9 mouse cellular contexts compared by ENCODE assay signal in the genomic region with DNA sequence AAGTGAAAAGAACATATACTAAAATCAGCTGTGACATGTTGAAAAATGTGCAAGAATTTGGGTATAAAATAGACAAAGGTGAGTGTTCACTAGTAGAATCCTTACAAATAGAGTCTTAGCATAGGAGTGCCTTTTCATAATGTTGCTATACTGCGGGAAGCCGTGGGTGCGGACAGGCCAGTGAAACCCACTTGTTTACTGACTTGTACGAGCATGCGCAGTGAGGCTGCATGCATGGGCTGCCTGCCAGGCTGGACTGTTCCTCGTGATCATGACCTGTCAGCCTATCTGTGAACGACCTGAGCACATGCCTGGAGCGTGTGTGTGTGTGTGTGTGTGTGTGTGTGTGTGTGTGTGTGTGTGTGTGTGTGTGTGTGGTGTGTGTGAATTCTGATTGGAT. TPM values are rescaled to one million over a fixed set of nuclear protein-coding genes. Genes with fewer than 3 reads are reported as not detected.
DNase-seq lines count a peak whose midpoint lies in the region; ATAC-seq and TF ChIP-seq lines count a peak whose summit lies in the region.
"Not testable (repeated sequence)": the region's sequence is repeated elsewhere in the genome, so short reads cannot be mapped to it uniquely, and the experiment has no call there.
"Had no signal": no experiment of that assay in that cellular context is flagged by ENCODE, and none has a peak within 500 bp of the region (broad histone marks: within the 10 kb centered on the region; RNA-seq: fewer than 3 reads in every experiment).

No protein-coding gene starts in this region.

- intact Hi-C loops in heart, postnatal 14 days (cut with DNase I): not testable (repeated sequence)

- 68% methylated on average over 8 of the region's 8 CpGs for WGBS in liver, adult 2 months

- H3K27ac ChIP-seq in liver, adult 2 months (replicated peaks; ENCODE audit: insufficient read depth, low read depth, low read length): not testable (repeated sequence)

- ATAC-seq in common myeloid progenitor, adult 5-6 weeks (replicated peaks; ENCODE audit: low read depth, poor library complexity, severe bottlenecking): peak; percentile 69; the same call in 1 of the 2 replicates

- not testable (repeated sequence) for H3K79me2 ChIP-seq in liver, adult 2 months (ENCODE audit: control insufficient read depth, insufficient read depth, low read length)

- peak; percentile 20 for DNase-seq in adrenal gland, adult 2 months
- peak; percentile 10 to 21 for DNase-seq in heart, postnatal 14 days
- peak; percentile 24 for DNase-seq in kidney, postnatal 10 days
- DNase-seq in liver, adult 2 months (ENCODE audit: extremely low read depth, low read depth, low spot score): peak; percentile 4
- peak; percentile 55 for DNase-seq in lung, postnatal 14 days
- peak; percentile 41 for DNase-seq in testis, postnatal 10 days (ENCODE audit: low spot score)

- H3K9ac ChIP-seq in liver, adult 2 months (ENCODE audit: low read depth, low read length): not testable (repeated sequence)

- not testable (repeated sequence) for TF ChIP-seq CTCF in liver, adult 2 months (IDR thresholded peaks at IDR 0.05; ENCODE audit: low read depth, low read length)

- H3K27me3 ChIP-seq in liver, adult 2 months (ENCODE audit: control insufficient read depth, insufficient read depth, low read length): not testable (repeated sequence)

- not testable (repeated sequence) for H3K4me1 ChIP-seq in liver, adult 2 months (ENCODE audit: control insufficient read depth, insufficient read depth, low read length)

- not testable (repeated sequence) for TF ChIP-seq POLR2A in liver, adult 2 months (IDR thresholded peaks at IDR 0.05; ENCODE audit: extremely low read depth, insufficient read depth, low read length)

- not testable (repeated sequence) for H3K4me3 ChIP-seq in liver, adult 2 months (ENCODE audit: insufficient read depth, low read depth, low read length)

- H3K36me3 ChIP-seq in liver, adult 2 months (ENCODE audit: control insufficient read depth, insufficient read depth, low read length): not testable (repeated sequence)

RNA-seq across cellular contexts. Expression of gene Clec14a, which starts 37.3 kb away (rescaled TPM):
- total RNA-seq in adrenal gland, adult 2 months (2021): 10 to 100 TPM in 1 of 2 experiments, 1 to 10 TPM in 1; 4.8 to 12.4 TPM
- 2.6 and 3.5 TPM in 2 replicates for polyA plus RNA-seq in adrenal gland, adult 2 months (2012; rRNA removed)
- total RNA-seq in common myeloid progenitor, adult 5-6 weeks (2017): not detected in 2 replicates
- 10 to 100 TPM; 22.1 to 25.9 TPM for total RNA-seq in heart, postnatal 14 days (2021)
- 20.3 and 20.5 TPM in 2 replicates for total RNA-seq in liver, adult 2 months (2014; rRNA removed)
- polyA plus RNA-seq in liver, adult 2 months (2012; rRNA removed): 2.6 and 4.5 TPM in 2 replicates
- polyA plus RNA-seq: activated CD4-positive, CD25-positive, alpha-beta regulatory T cell, adult 4 months; C2C12 had no signal

Comparison
In these comparisons a context has a peak if more than half of its experiments do, and no peak if none do; other contexts are left out.
1. DNase-seq: peak in every context shown above with its lines; median percentile 55 in lung, postnatal 14 days; 41 in testis, postnatal 10 days; 24 in kidney, postnatal 10 days; 20 in adrenal gland, adult 2 months; 16 in heart, postnatal 14 days; 4 in liver, adult 2 months.